Comparison of ENCODE assay signal across 17 mouse cellular contexts in genomic region chr8:128223522-128223921, GRCm38 (mm10).
A peak's percentile ranks its signal among the peaks of the same experiment; 100 is the strongest.
DNase-seq lines count a peak whose midpoint lies in the region; ATAC-seq and TF ChIP-seq lines count a peak whose summit lies in the region.
"Had no signal": no experiment of that assay in that cellular context is flagged by ENCODE, and none has a peak within 500 bp of the region (broad histone marks: within the 10 kb centered on the region; RNA-seq: fewer than 3 reads in every experiment).

No protein-coding gene starts in this region.

- intact Hi-C loops in left cerebral cortex, postnatal 4 days (cut with DNase I), result no loop called here
- intact Hi-C loops in left cerebral cortex, adult 2 months (cut with DNase I), result no loop called here

- no peak overlapping the region for H3K4me2 ChIP-seq in forebrain, embryonic 14.5 days (ENCODE audit: low read length)
- H3K4me2 ChIP-seq: limb, embryonic 15.5 days had no signal

- DNase-seq in heart, embryonic 10.5 days (ENCODE audit: low spot score), result no peak
- no peak for DNase-seq in heart, adult 18-20 months
- DNase-seq in left cerebral cortex, postnatal 4 days, result peak; percentile 7
- no peak for DNase-seq in left cerebral cortex, adult 2 months (ENCODE audit: extremely low spot score in 1 of 2, low spot score in 2 of 2)
- DNase-seq in MN1 (ENCODE audit: low spot score), result peak; percentile 35
- peak; percentile 60 for DNase-seq in heart, postnatal 4 days
- no peak for DNase-seq in embryo, embryonic 10 days (ENCODE audit: low spot score)
- DNase-seq in forebrain, embryonic 14.5 days (ENCODE audit: low spot score), result no peak
- DNase-seq: cerebellum, adult 2 months; forebrain, postnatal 0 days; liver, postnatal 0 days; right cerebral cortex, adult 18-20 months; thymus, postnatal 4 days had no signal

- H3K9ac ChIP-seq in forebrain, embryonic 14.5 days (ENCODE audit: low read length), result no peak overlapping the region
- H3K9ac ChIP-seq: forebrain, postnatal 0 days; limb, embryonic 15.5 days; liver, postnatal 0 days had no signal

- H3K9me3 ChIP-seq in heart, embryonic 10.5 days, result no peaks in the 10 kb centered on the region
- no peaks in the 10 kb centered on the region for H3K9me3 ChIP-seq in forebrain, embryonic 14.5 days (replicated peaks; ENCODE audit: control insufficient read depth, low read length)
- H3K9me3 ChIP-seq: hindbrain, embryonic 10.5 days; limb, embryonic 15.5 days had no signal

- no peaks in the 10 kb centered on the region for H3K27me3 ChIP-seq in heart, embryonic 10.5 days (ENCODE audit: insufficient read depth, poor library complexity, severe bottlenecking)
- no peaks in the 10 kb centered on the region for H3K27me3 ChIP-seq in forebrain, embryonic 14.5 days (replicated peaks; ENCODE audit: control insufficient read depth, insufficient read depth, low read length)
- H3K27me3 ChIP-seq: limb, embryonic 15.5 days had no signal

- peak overlapping the region; percentile 47 for H3K27ac ChIP-seq in heart, embryonic 10.5 days
- no peak overlapping the region for H3K27ac ChIP-seq in left cerebral cortex, adult 2 months
- H3K27ac ChIP-seq in forebrain, embryonic 14.5 days (ENCODE audit: low read depth, low read length), result no peak overlapping the region
- H3K27ac ChIP-seq: hindbrain, embryonic 10.5 days; layer of hippocampus, adult 2 months; limb, embryonic 15.5 days had no signal

- H3K36me3 ChIP-seq in heart, embryonic 10.5 days, result no peaks in the 10 kb centered on the region
- H3K36me3 ChIP-seq in forebrain, embryonic 14.5 days (ENCODE audit: control insufficient read depth, insufficient read depth, low read length), result no peaks in the 10 kb centered on the region
- H3K36me3 ChIP-seq: hindbrain, embryonic 10.5 days; limb, embryonic 15.5 days had no signal

- no peak overlapping the region for H3K4me3 ChIP-seq in heart, embryonic 10.5 days
- H3K4me3 ChIP-seq in left cerebral cortex, adult 2 months, result no peak overlapping the region
- H3K4me3 ChIP-seq in forebrain, embryonic 14.5 days (ENCODE audit: low read depth, low read length), result no peak overlapping the region
- H3K4me3 ChIP-seq: erythroblast, embryonic 14.5 days; hindbrain, embryonic 10.5 days; layer of hippocampus, adult 2 months; limb, embryonic 15.5 days had no signal

- ATAC-seq in forebrain, embryonic 14.5 days, result no peak
- ATAC-seq: forebrain, postnatal 0 days; liver, postnatal 0 days had no signal

- peaks cover 33% of the 10 kb centered on the region for H3K4me1 ChIP-seq in heart, embryonic 10.5 days
- H3K4me1 ChIP-seq in forebrain, embryonic 14.5 days (ENCODE audit: control insufficient read depth, insufficient read depth, low read length), result no peaks in the 10 kb centered on the region
- H3K4me1 ChIP-seq: hindbrain, embryonic 10.5 days; limb, embryonic 15.5 days had no signal

- no peak for TF ChIP-seq CTCF in left cerebral cortex, adult 2 months (IDR thresholded peaks at IDR 0.05)

Comparison
In these comparisons a context has a peak if more than half of its experiments do, and no peak if none do; other contexts are left out.
1. DNase-seq: peak in left cerebral cortex, postnatal 4 days (single experiment), MN1 (single experiment) and heart, postnatal 4 days (single experiment); none in heart, embryonic 10.5 days (single experiment), heart, adult 18-20 months (0 of 2), left cerebral cortex, adult 2 months (0 of 2), embryo, embryonic 10 days (single experiment) and forebrain, embryonic 14.5 days (single experiment).